Mouse (Mus musculus) cortical plate, adult 2 months (tissue): ENCODE measurements around the gene Slc9a3r2. TPM values are rescaled to one million over a fixed set of nuclear protein-coding genes. Genes with fewer than 3 reads are reported as not detected.

Experiments
- H3K27ac ChIP-seq: fragments of 200-500 bp; 2 replicates; pipeline ENCODE4 v1.5.1; 2012; ENCODE audit warnings: low read length, control low read depth, inconsistent platforms; ENCODE audit not compliant: insufficient read depth
- H3K4me1 ChIP-seq: fragments of 200-500 bp; 2 replicates; pipeline ENCODE4 v1.6.1; 2011; ENCODE audit warnings: low read length; ENCODE audit not compliant: control insufficient read depth, insufficient read depth
- H3K4me3 ChIP-seq: fragments of 200-500 bp; 2 replicates; pipeline ENCODE4 v1.5.1; 2011; ENCODE audit warnings: mild to moderate bottlenecking, low read length, control low read depth; ENCODE audit not compliant: insufficient read depth
- CTCF ChIP-seq: fragments of 200-500 bp; IDR thresholded peaks from 2 replicates; pipeline ENCODE4 v1.5.1; 2011; ENCODE audit warnings: mild to moderate bottlenecking, control low read depth, low read length; ENCODE audit not compliant: insufficient read depth; ENCODE audit errors: extremely low read depth
- POLR2A ChIP-seq: fragments of 200-500 bp; IDR thresholded peaks from 2 replicates; pipeline ENCODE4 v1.6.1; 2011; ENCODE audit warnings: mild to moderate bottlenecking, low read length, control low read depth; ENCODE audit not compliant: insufficient read depth; ENCODE audit errors: extremely low read depth
- polyA plus RNA-seq: library from polyadenylated mRNA; depleted of rRNA; stranded (reverse); fragments of >200 nt; gene quantifications from 2 replicates; pipeline ENCODE4 v1.2.3, GENCODE M21; 2012; rRNA removed

Slc9a3r2 gene
- polyA plus RNA-seq: 68.2 and 69.0 TPM in 2 replicates

DNA sequence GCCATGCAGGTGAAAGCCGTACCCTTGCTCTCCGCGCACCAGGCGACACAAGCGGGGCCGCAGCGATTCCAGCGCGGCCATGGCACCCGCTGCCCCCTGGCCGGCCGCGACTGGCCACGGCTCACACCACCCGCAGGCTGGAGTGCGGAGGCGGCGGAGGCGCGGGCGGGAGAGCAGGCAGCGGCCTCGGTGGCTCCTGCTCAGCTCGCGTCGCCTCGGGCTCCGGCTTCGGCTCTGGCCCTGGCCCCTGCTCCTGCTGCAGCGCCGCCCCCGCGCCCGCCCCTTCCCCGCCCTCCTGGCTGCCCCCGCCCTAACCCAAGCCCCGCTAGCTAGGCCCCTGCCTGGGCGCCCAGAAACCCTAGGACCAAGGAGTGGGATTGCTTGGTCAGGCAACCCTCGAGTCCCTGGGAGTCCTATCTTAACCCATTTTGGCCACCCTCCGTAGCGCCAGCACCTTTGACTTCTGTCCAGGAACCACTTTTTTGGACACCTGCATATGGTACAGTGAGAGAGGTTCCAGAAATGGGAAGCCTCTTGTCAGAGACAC is at the start of gene Slc9a3r2:
TSS of gene Slc9a3r2 (minus strand) at position 258 of the 547 bp plus-strand sequence.
- TF ChIP-seq POLR2A (no peak), CTCF (no peak)
- H3K27ac ChIP-seq: peak within 1 kb of the TSS; percentile 97
- peaks cover 6% of the 10 kb centered on the region; the same call in 1 of the 2 replicates for H3K4me1 ChIP-seq
- H3K4me3 ChIP-seq: peak within 1 kb of the TSS; percentile 67

GRCm38 (mm10) chr17:24699473-24699872 is 49.3 kb upstream of the Slc9a3r2 start:
- Histone ChIP-seq H3K4me1 (peaks cover 3% of the 10 kb centered on the region; the same call in 1 of the 2 replicates), H3K4me3 (no peak overlapping the region), H3K27ac (no peak overlapping the region)
- TF ChIP-seq POLR2A (no peak), CTCF (no peak)

GRCm38 (mm10) chr17:24698715-24699114 is 48.6 kb upstream of the Slc9a3r2 start:
- TF ChIP-seq POLR2A: no peak
- no peak for TF ChIP-seq CTCF
- H3K27ac ChIP-seq: no peak overlapping the region
- H3K4me1 ChIP-seq: peaks cover 3% of the 10 kb centered on the region; the same call in 1 of the 2 replicates
- no peak overlapping the region for H3K4me3 ChIP-seq

DNA sequence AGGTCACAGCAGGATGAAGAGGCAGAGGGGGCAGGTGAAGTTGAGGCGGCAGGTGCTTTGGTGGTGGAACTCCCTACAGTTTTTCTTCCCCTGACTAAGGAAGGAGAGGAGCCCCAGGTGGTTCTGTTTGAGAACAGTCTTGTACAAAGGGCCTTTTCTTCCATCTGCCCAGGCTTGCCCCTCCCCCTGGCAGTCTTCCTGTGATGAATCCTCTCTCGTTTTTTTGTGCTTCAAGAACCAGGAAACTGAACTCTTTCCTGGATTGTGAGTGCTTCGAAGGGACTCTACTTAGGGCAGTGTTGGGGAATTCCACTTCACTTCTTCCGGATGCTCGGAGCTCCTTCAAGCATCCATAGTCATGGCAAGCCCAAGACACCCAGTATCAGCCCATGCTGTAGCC is 47.9 kb upstream of the Slc9a3r2 start:
- Histone ChIP-seq H3K4me3 (no peak overlapping the region), H3K27ac (no peak overlapping the region), H3K4me1 (peaks cover 3% of the 10 kb centered on the region; the same call in 1 of the 2 replicates)
- TF ChIP-seq POLR2A (no peak), CTCF (no peak)

DNA sequence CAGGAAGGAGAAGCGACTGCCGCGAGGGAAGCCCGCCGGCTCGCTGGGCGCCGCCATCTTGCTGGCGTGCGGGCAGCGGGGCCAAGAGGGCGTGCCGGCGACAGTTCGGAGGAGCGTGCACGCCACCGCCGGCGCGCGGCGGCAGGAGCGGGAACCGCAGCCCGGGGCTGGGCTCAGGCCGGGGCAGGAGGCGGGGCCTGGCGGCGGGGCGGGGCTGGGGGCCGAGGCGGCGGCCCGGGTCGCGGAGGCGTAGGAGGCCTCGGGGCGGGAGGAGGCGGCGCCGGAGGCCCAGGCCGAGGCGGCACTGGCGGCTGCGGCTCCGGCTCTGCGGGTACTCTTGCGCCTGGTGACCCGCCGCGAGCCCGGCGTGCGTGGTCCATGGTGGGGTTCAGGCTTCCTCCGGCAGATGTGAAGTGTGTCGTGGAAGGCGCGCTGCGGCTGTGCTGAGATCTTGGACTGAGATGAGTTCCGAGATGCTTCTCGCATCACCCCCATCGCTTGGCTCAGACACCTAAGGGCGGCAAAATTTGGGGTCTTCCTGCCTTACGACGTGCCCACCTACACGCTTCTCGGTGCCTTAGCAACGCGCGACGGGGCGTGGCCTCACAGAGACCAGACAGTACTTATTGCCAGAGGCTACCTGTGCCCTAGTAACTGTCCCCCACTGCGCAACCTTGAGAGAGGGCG is 46.0 kb upstream of the Slc9a3r2 start, which contains the start of the genes Gfer and Noxo1:
TSS of gene Gfer (minus strand) at position 146 of the 687 bp plus-strand sequence.
TSS of gene Noxo1 (plus strand) at position 224 of the 687 bp plus-strand sequence.
- TF ChIP-seq POLR2A (0 out of 2 replicates have a peak, but pooled peaks have one; percentile 16), CTCF (no peak)
- Histone ChIP-seq H3K27ac (peak within 1 kb of the TSS; percentile 90), H3K4me1 (peaks cover 4% of the 10 kb centered on the region; the same call in 1 of the 2 replicates), H3K4me3 (peak within 1 kb of the TSS; percentile 83)

DNA sequence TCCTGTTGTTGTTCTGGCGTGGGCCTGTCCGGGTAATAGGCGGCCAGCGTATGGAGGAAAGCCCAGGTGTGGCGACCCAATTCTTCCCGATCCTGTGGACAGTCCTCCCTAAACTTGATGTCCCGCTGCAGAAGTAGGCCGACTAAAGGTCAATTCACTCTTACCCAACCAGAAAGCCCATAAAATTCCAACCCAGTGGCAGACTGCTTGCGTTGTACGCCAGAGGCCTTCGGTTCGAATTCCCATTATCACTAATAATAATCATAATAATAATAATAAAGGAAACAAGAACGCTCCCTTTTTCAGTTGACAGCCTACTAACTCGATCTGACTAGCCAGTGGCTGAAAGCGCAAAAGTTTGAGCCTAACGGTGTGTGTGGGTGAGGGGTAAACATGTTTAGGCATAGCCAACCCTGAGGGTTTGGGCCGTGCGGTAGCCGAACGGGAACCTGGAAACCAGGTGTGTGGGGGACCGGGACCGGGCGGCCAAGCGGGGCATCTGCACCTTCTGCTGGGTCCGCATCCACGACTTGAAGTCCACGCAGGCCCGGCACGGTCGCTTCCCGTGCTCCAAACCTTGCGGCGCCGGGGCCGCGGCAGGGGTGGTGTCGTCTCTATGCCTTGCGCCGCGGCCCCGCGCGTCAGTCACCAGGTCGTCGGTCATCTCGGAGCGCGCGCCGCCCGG is 45.3 kb upstream of the Slc9a3r2 start:
- TF ChIP-seq CTCF (no peak), POLR2A (no peak)
- Histone ChIP-seq H3K4me1 (peaks cover 7% of the 10 kb centered on the region; the same call in 1 of the 2 replicates), H3K27ac (peak overlapping the region; percentile 79; the same call in 1 of the 2 replicates), H3K4me3 (peak overlapping the region; percentile 83)

GRCm38 (mm10) chr17:24692385-24692784 is 42.3 kb upstream of the Slc9a3r2 start:
- Histone ChIP-seq H3K4me3 (no peak overlapping the region), H3K4me1 (peaks cover 12% of the 10 kb centered on the region), H3K27ac (no peak overlapping the region)
- TF ChIP-seq CTCF: no peak

DNA sequence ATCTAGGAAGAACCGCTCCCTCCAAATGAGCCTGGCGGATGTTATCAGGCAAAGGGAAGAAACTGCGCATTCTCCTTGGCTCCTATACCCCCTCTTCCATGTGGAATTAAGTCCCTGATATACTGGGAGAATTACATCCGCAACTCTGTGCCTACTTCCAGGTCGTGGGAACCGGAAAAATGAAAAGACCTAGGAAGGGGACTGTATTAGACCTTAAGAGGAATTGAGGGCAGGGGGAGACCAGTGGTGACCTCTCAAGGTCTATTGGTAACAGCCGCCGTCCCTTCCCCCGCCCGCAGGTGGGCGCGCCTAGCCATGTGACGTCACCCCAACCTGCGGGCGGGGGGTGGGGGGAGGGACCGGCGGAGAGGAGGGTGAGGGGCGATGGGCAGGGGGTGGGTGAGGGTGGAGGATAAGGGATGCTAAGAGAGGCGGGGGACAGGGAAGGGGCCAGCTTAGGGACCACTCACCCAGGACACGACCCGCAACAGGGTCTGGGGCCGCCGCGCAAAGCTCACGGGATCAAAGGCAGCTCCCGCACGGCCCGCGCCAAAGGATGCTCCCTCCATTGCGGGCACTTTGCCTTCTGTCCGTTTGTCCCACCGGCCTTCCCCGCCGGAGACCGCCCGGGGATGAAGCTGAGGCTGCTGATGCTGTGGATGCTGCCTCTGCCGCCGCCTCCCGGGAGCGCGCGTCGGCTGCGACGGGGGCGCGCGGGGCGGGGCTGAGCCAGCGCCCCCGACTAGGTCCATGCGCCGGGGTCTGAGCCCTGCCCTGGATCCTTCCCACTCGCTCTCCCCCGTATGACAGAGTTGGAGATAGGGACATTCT is 39.3 kb upstream of the Slc9a3r2 start, which contains the start of gene Syngr3:
TSS of gene Syngr3 (minus strand) at position 705 of the 831 bp plus-strand sequence.
- peak; percentile 77; the same call in 1 of the 2 replicates for TF ChIP-seq POLR2A
- TF ChIP-seq CTCF: no peak
- peak within 1 kb of the TSS; percentile 97 for H3K4me3 ChIP-seq
- peaks cover 9% of the 10 kb centered on the region for H3K4me1 ChIP-seq
- H3K27ac ChIP-seq: peak within 1 kb of the TSS; percentile 98

- H3K27ac ChIP-seq: no peak overlapping the region
- H3K4me3 ChIP-seq: peak overlapping the region; percentile 31
- H3K4me1 ChIP-seq: peaks cover 9% of the 10 kb centered on the region
- no peak for TF ChIP-seq CTCF
- TF ChIP-seq POLR2A: no peak
Observed at GRCm38 (mm10) chr17:24687599-24687998, 37.5 kb upstream of the Slc9a3r2 start.

- Histone ChIP-seq H3K4me1 (peaks cover 9% of the 10 kb centered on the region), H3K27ac (no peak overlapping the region), H3K4me3 (peak overlapping the region; percentile 31)
- TF ChIP-seq POLR2A (no peak), CTCF (no peak)
Observed at GRCm38 (mm10) chr17:24687146-24687595, 37.0 kb upstream of the Slc9a3r2 start.
